Mouse (Mus musculus): ENCODE measurements around the gene Serinc1.

The Serinc1 gene

DNA sequence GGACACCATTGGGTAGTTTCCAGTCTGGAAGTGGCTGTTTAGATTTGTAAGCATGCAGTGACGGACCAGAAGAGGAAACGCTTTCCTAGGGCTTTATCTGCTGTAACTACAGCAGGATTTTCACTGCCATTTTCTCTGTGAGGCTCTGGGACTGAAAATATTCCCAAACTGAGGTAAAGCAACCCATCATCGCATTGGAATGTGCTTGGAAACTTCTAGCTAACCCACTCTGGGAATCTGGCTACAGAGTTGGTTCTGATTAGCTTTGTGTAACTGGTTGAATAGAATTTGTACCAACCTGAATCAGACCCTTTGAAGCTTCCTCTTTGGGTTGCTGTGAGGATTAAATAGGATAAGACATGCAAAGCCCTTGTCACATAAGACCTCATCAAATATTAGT is 47.6 kb downstream of the Serinc1 start:
- DNase-seq (ENCODE audit: low read depth, low spot score): no peak

DNA sequence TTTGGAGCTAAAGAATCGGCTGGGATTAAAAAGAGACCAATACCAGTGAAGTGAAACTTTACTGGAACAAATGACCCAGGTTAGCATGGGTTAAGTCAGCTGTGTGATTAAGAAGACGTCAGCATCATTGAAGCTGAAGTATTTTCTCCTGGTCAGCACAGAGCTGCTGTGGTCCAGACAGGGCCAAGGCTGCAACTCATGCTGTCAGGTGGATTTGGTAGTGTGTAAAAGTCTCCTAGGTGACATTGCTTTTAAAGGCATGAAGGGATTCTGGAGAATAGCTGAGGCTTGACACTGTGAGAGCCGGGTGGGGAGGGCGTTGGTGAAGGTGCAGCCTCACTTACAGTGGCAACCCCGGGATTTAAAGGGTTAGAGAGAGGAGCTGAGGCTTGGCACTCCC is 50.6 kb downstream of the Serinc1 start:
- DNase-seq (ENCODE audit: low read depth, low spot score): no peak

DNA sequence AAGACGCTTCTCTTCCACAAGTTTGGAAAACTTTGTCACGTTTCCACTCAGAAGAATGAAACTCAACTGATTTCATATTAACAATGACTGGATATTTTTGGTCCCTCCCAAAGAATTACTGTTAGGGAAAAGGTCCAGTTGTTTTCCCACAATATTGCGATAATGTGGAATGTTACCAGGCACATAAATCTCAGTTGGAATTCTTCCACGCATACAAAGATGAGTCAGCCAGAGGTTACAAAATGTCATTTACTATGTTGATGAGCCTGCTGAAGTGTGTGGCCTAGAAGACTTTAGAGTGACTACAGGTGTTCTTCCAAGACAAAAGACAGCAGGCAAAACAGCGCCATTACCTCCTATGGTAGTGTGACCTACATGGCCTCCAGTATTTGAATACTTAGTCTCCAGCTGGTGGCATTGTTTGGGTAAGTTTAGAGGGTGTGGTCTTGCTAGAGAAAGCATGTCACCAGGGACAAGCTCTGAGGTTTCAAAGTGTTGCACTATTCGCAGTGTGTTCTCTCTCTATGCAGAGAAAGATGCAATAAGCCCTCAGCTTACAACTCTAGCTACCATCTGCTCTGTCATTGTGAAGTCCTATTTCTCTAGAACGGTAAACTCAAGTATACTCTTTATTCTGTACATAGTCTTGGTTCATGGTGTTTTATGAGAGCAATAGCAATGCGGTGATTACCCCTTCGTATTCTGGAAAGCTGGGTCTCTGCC is 55.0 kb downstream of the Serinc1 start:
- DNase-seq (ENCODE audit: low read depth, low spot score): no peak
